Mouse (Mus musculus) spleen, adult 2 months (tissue): ENCODE data around the gene Col9a2.

Source experiments
- CTCF ChIP-seq: fragments of 200-500 bp; IDR thresholded peaks from 2 replicates; pipeline ENCODE4 v1.5.1; 2011; ENCODE audit warnings: mild to moderate bottlenecking, inconsistent platforms; ENCODE audit not compliant: insufficient read depth, insufficient read length, insufficient replicate concordance; ENCODE audit errors: extremely low read depth
- POLR2A ChIP-seq: fragments of 200-500 bp; IDR thresholded peaks from 2 replicates; pipeline ENCODE4 v1.6.1; 2011; ENCODE audit warnings: low read depth, low read length, inconsistent platforms

GRCm38 (mm10) chr4:121033006-121033405 lies 6.2 kb upstream of the Col9a2 start:
- TF ChIP-seq POLR2A = no peak
- TF ChIP-seq CTCF = no peak
